ENCODE assay signal across 19 mouse cellular contexts in the genomic region with DNA sequence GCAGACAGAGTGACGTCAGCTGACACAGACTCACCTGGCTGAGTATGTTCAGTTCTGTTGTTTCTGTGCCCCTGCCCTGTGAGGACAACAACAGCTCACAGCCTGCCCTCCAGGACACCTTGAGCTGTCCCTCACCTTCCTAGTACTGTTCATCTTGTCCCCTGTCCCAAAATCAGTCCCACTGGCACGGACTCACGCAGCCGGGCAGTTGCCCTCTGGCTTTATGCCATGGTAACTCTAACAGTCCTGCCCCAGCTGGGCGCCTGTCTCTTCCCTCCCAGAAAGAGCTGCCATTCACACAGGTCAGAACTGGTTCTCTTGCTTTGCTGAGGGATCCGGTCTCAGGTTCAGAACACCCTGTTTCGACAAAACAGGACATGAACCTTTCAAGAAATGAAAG. TPM values are rescaled to one million over a fixed set of nuclear protein-coding genes. Genes with fewer than 3 reads are reported as not detected.
"Had no signal": no experiment of that assay in that cellular context is flagged by ENCODE, and none has a peak within 500 bp of the region (broad histone marks: within the 10 kb centered on the region; RNA-seq: fewer than 3 reads in every experiment).

No protein-coding gene starts in this region.

- H3K36me3 ChIP-seq: limb, embryonic 10.5 days; liver, embryonic 15.5 days; neural tube, embryonic 15.5 days had no signal

- H3K4me1 ChIP-seq: liver, embryonic 15.5 days had no signal

- H3K4me3 ChIP-seq: left cerebral cortex, adult 2 months; limb, embryonic 10.5 days; liver, embryonic 15.5 days; megakaryocyte, embryonic 14.5 days; myocyte; neural tube, embryonic 15.5 days had no signal

- H3K27ac ChIP-seq: left cerebral cortex, adult 2 months; limb, embryonic 10.5 days; liver, embryonic 15.5 days; macrophage; neural tube, embryonic 15.5 days; stomach, postnatal 0 days had no signal

- DNase-seq: lung, adult 2 months; right cerebral cortex, adult 18-20 months; right cerebral cortex, postnatal 25 days; thymus, postnatal 4 days had no signal

RNA-seq across cellular contexts. Expression of gene Odf3l2, which starts 7.3 kb away (rescaled TPM):
- total RNA-seq: midbrain, postnatal 0 days had no signal
- polyA plus RNA-seq: kidney, embryonic 16.5 days; limb, embryonic 10.5 days; liver, embryonic 11.5 days; liver, embryonic 15.5 days; lung, adult 2 months; lung, postnatal 0 days; macrophage; midbrain, embryonic 11.5 days; myocyte; neural tube, embryonic 11.5 days; stomach, postnatal 0 days had no signal

RNA-seq across cellular contexts. Expression of gene Madcam1, which starts 11.6 kb away (rescaled TPM):
- total RNA-seq: layer of hippocampus, postnatal 25 days; left cerebral cortex, adult 2 months had no signal
- polyA plus RNA-seq: lung, postnatal 0 days; macrophage; myocyte had no signal
